Mouse (Mus musculus): ENCODE measurements around the gene Pik3r2. TPM values are rescaled to one million over a fixed set of nuclear protein-coding genes. Genes with fewer than 3 reads are reported as not detected.

The Pik3r2 gene
- polyA plus RNA-seq, 1 experiment from 2014 or later = 110 TPM

GRCm38 (mm10) chr8:70801156-70801555, 24.6 kb upstream of the Pik3r2 start:
- POLR2A ChIA-PET = no interaction called here
- TF ChIP-seq CTCF (IDR thresholded peaks at IDR 0.05) = no peak
- no peak for DNase-seq (ENCODE audit: low read depth, low spot score)
- CTCF ChIA-PET = no interaction called here
- no peaks in the 10 kb centered on the region for H3K27me3 ChIP-seq
- ATAC-seq = no peak
- in situ Hi-C loops (cut with MboI; ENCODE audit: low pct_unique_long_range_greater_than_20kb) = no loop called here

- no peak for ATAC-seq
- POLR2A ChIA-PET = no interaction called here
- in situ Hi-C loops (cut with MboI; ENCODE audit: low pct_unique_long_range_greater_than_20kb) = no loop called here
- CTCF ChIA-PET = interaction anchor here (0.6 kb wide), 1 partner anchor 8 kb away, joined by 3 read pairs; the partner anchor contains the start of gene Il12rb1
- H3K27me3 ChIP-seq = no peaks in the 10 kb centered on the region
- DNase-seq (ENCODE audit: low read depth, low spot score) = no peak
- no peak for TF ChIP-seq CTCF (IDR thresholded peaks at IDR 0.05)
Observed at GRCm38 (mm10) chr8:70800648-70801047, 24.1 kb upstream of the Pik3r2 start.

- DNase-seq (ENCODE audit: low read depth, low spot score) (no peak), ATAC-seq (no peak)
- in situ Hi-C loops (cut with MboI; ENCODE audit: low pct_unique_long_range_greater_than_20kb) = no loop called here
- TF ChIP-seq CTCF (IDR thresholded peaks at IDR 0.05) = no peak
- CTCF ChIA-PET = no interaction called here
- no peaks in the 10 kb centered on the region for H3K27me3 ChIP-seq
- POLR2A ChIA-PET = no interaction called here
Observed at GRCm38 (mm10) chr8:70798281-70798680, 21.8 kb upstream of the Pik3r2 start.

GRCm38 (mm10) chr8:70797081-70798070, 20.9 kb upstream of the Pik3r2 start:
- H3K27me3 ChIP-seq = no peaks in the 10 kb centered on the region
- ChIA-PET POLR2A (no interaction called here), CTCF (interaction anchor here (0.9 kb wide), 1 partner anchor 35 kb away, joined by 3 read pairs; no protein-coding TSS in a partner anchor)
- TF ChIP-seq CTCF (IDR thresholded peaks at IDR 0.05) = no peak
- in situ Hi-C loops (cut with MboI; ENCODE audit: low pct_unique_long_range_greater_than_20kb) = no loop called here
- peak; percentile 67 for ATAC-seq
- peak; percentile 68 for DNase-seq (ENCODE audit: low read depth, low spot score)

GRCm38 (mm10) chr8:70796403-70797080, 20.0 kb upstream of the Pik3r2 start:
- no peak for TF ChIP-seq CTCF (IDR thresholded peaks at IDR 0.05)
- DNase-seq (ENCODE audit: low read depth, low spot score) = no peak
- ChIA-PET POLR2A (no interaction called here), CTCF (interaction anchor here (0.9 to 1.3 kb wide), 3 partner anchors 9 to 34 kb away, joined by 3 to 4 read pairs (median 3); no protein-coding TSS in a partner anchor)
- no peak for ATAC-seq
- no peaks in the 10 kb centered on the region for H3K27me3 ChIP-seq
- in situ Hi-C loops (cut with MboI; ENCODE audit: low pct_unique_long_range_greater_than_20kb) = no loop called here

- CTCF ChIA-PET = interaction anchor here (0.7 to 1.3 kb wide), 6 partner anchors 9 to 86 kb away, joined by 3 to 4 read pairs (median 3); partner anchors contain the start of gene Gm3336
- in situ Hi-C loops (cut with MboI; ENCODE audit: low pct_unique_long_range_greater_than_20kb) = no loop called here
- POLR2A ChIA-PET = interaction anchor here (0.7 kb wide), 1 partner anchor 145 kb away, joined by 3 read pairs; no protein-coding TSS in a partner anchor
- TF ChIP-seq CTCF (IDR thresholded peaks at IDR 0.05) = no peak
- H3K27me3 ChIP-seq = no peaks in the 10 kb centered on the region
- no peak for ATAC-seq
- DNase-seq (ENCODE audit: low read depth, low spot score) = no peak
Observed at GRCm38 (mm10) chr8:70795370-70795769, 18.9 kb upstream of the Pik3r2 start.

GRCm38 (mm10) chr8:70794215-70794614, 17.7 kb upstream of the Pik3r2 start:
- TF ChIP-seq CTCF (IDR thresholded peaks at IDR 0.05) = no peak
- ChIA-PET POLR2A (no interaction called here), CTCF (interaction anchor here (0.8 to 1.5 kb wide), 2 partner anchors 19 to 47 kb away, joined by 3 to 4 read pairs; no protein-coding TSS in a partner anchor)
- ATAC-seq (no peak), DNase-seq (ENCODE audit: low read depth, low spot score) (no peak)
- in situ Hi-C loops (cut with MboI; ENCODE audit: low pct_unique_long_range_greater_than_20kb) = no loop called here
- H3K27me3 ChIP-seq = no peaks in the 10 kb centered on the region

GRCm38 (mm10) chr8:70792700-70793099, 16.2 kb upstream of the Pik3r2 start:
- ChIA-PET CTCF (interaction anchor here (0.8 to 1.7 kb wide), 3 partner anchors 25 to 52 kb away, joined by 3 to 5 read pairs (median 4); no protein-coding TSS in a partner anchor), POLR2A (interaction anchor here (1.2 to 2.3 kb wide), 3 partner anchors 11 to 16 kb away, joined by 5 to 11 read pairs (median 11); partner anchors contain the start of gene Pik3r2)
- ATAC-seq (peak; percentile 5), DNase-seq (ENCODE audit: low read depth, low spot score) (no peak)
- no peaks in the 10 kb centered on the region for H3K27me3 ChIP-seq
- in situ Hi-C loops (cut with MboI; ENCODE audit: low pct_unique_long_range_greater_than_20kb) = no loop called here
- TF ChIP-seq CTCF (IDR thresholded peaks at IDR 0.05) = no peak

- no peaks in the 10 kb centered on the region for H3K27me3 ChIP-seq
- POLR2A ChIA-PET = interaction anchor here (1.2 to 2.3 kb wide), 3 partner anchors 11 to 15 kb away, joined by 5 to 11 read pairs (median 11); partner anchors contain the start of gene Pik3r2
- peak; percentile 71 for ATAC-seq
- DNase-seq (ENCODE audit: low read depth, low spot score) = peak; percentile 74
- in situ Hi-C loops (cut with MboI; ENCODE audit: low pct_unique_long_range_greater_than_20kb) = no loop called here
- CTCF ChIA-PET = interaction anchor here (0.8 to 1.7 kb wide), 3 partner anchors 25 to 52 kb away, joined by 3 to 5 read pairs (median 4); no protein-coding TSS in a partner anchor
- no peak for TF ChIP-seq CTCF (IDR thresholded peaks at IDR 0.05)
Observed at GRCm38 (mm10) chr8:70791975-70792691, 15.6 kb upstream of the Pik3r2 start.
